Mouse (Mus musculus) midbrain, postnatal 0 days (tissue): Measurements from ENCODE around the gene Slc35c1. TPM values are rescaled to one million over a fixed set of nuclear protein-coding genes. Genes with fewer than 3 reads are reported as not detected.

Source experiments
- ATAC-seq: fragments of 200-750 bp; cut with Nextera tagmentation; 2 replicates; pipeline ENCODE4 v1.8.0; 2017; ENCODE audit warnings: moderate number of reproducible peaks, mild to moderate bottlenecking, moderate TSS enrichment, moderate library complexity; ENCODE audit not compliant: low FRiP score
- DNase-seq: peaks from one replicate; pipeline ENCODE4 v3.0.0-alpha.2; 2015; ENCODE audit warnings: low spot score
- H3K27ac ChIP-seq: fragments of 300-500 bp; sonication (generic); 2 replicates; pipeline ENCODE4 v1.5.1; 2014; ENCODE audit warnings: low read depth, mild to moderate bottlenecking, low read length, mixed read lengths
- H3K27me3 ChIP-seq: fragments of 300-500 bp; sonication (generic); 2 replicates; pipeline ENCODE4 v1.6.1; 2014; ENCODE audit warnings: low read length, control low read depth, mixed read lengths; ENCODE audit not compliant: insufficient read depth
- H3K36me3 ChIP-seq: fragments of 300-500 bp; sonication (generic); 2 replicates; pipeline ENCODE4 v1.6.1; 2014; ENCODE audit warnings: low read length, control low read depth, mixed read lengths; ENCODE audit not compliant: insufficient read depth
- H3K4me1 ChIP-seq: fragments of 300-500 bp; sonication (generic); 2 replicates; pipeline ENCODE4 v1.6.1; 2014; ENCODE audit warnings: mild to moderate bottlenecking, control low read depth, antibody characterized with exemption, low read length, mixed read lengths; ENCODE audit not compliant: insufficient read depth
- H3K4me2 ChIP-seq: fragments of 300-500 bp; sonication (generic); 2 replicates; pipeline ENCODE4 v1.6.1; 2014; ENCODE audit warnings: low read depth, mild to moderate bottlenecking, low read length, mixed read lengths; ENCODE audit not compliant: poor library complexity, severe bottlenecking
- H3K4me3 ChIP-seq: fragments of 300-500 bp; sonication (generic); 2 replicates; pipeline ENCODE4 v1.5.1; 2014; ENCODE audit warnings: low read depth, mild to moderate bottlenecking, low read length, moderate library complexity
- H3K9ac ChIP-seq: fragments of 300-500 bp; sonication (generic); replicated peaks from 2 replicates; pipeline ENCODE4 v1.6.1; 2014; ENCODE audit warnings: mild to moderate bottlenecking, low read length, moderate library complexity, mixed read lengths; ENCODE audit not compliant: poor library complexity, severe bottlenecking
- H3K9me3 ChIP-seq: fragments of 300-500 bp; sonication (generic); 2 replicates; pipeline ENCODE4 v1.6.1; 2016; ENCODE audit warnings: low read length, control low read depth
- CTCF ChIP-seq: IDR thresholded peaks from 2 replicates; pipeline ENCODE4 v1.5.1; 2016; ENCODE audit warnings: antibody characterized with exemption, mild to moderate bottlenecking
- WGBS: fragments of 180-500 bp; shearing (Covaris S2); extraction: QIAGEN DNeasy Blood & Tissue Kit; methylation state at CpG from one replicate; pipeline ENCODE4 v1.1.7; 2014; 5-methylcytosine and 5-hydroxymethylcytosine counted together
- polyA plus RNA-seq: library from polyadenylated mRNA; unstranded; fragments of >200 nt; fragmentation: Nextera tagmentation; extraction: Ambion mirVana; gene quantifications from 2 replicates; pipeline ENCODE4 v1.2.1, GENCODE M21; 2015
- total RNA-seq: library from RNA; depleted of rRNA; stranded (reverse); fragments of >200 nt; gene quantifications from 2 replicates; pipeline ENCODE4 v1.2.3, GENCODE M21; 2014

The Slc35c1 gene
- total and polyA plus RNA-seq, 2 experiments from 2014 or later = 16.8 to 18.6 TPM

GRCm38 (mm10) chr2:92432299-92433295, 27.7 kb downstream of the Slc35c1 start:
- H3K27ac ChIP-seq = peak overlapping the region; percentile 77
- H3K9me3 ChIP-seq = no peaks in the 10 kb centered on the region
- H3K27me3 ChIP-seq = no peaks in the 10 kb centered on the region
- TF ChIP-seq CTCF = no peak
- H3K4me2 ChIP-seq = peak overlapping the region; percentile 92
- H3K36me3 ChIP-seq = no peaks in the 10 kb centered on the region
- peak overlapping the region; percentile 88 for H3K4me3 ChIP-seq
- DNase-seq = peak; percentile 65
- 23% methylated on average over 17 of the region's 17 CpGs for WGBS
- peak overlapping the region; percentile 89 for H3K9ac ChIP-seq
- ATAC-seq = no peak
- peaks cover 11% of the 10 kb centered on the region; the same call in 1 of the 2 replicates for H3K4me1 ChIP-seq

- peak overlapping the region; percentile 77 for H3K27ac ChIP-seq
- WGBS = 8% methylated on average over 11 of the region's 11 CpGs
- H3K4me1 ChIP-seq = peaks cover 11% of the 10 kb centered on the region; the same call in 1 of the 2 replicates
- DNase-seq = peak; percentile 50
- TF ChIP-seq CTCF = no peak
- H3K9me3 ChIP-seq = no peaks in the 10 kb centered on the region
- no peaks in the 10 kb centered on the region for H3K36me3 ChIP-seq
- H3K27me3 ChIP-seq = no peaks in the 10 kb centered on the region
- peak overlapping the region; percentile 88 for H3K4me3 ChIP-seq
- peak overlapping the region; percentile 89 for H3K9ac ChIP-seq
- H3K4me2 ChIP-seq = peak overlapping the region; percentile 92
- ATAC-seq = no peak
Observed at GRCm38 (mm10) chr2:92431611-92432179, 28.6 kb downstream of the Slc35c1 start.

- Histone ChIP-seq H3K4me3 (peak overlapping the region; percentile 88), H3K27ac (peak overlapping the region; percentile 77), H3K27me3 (no peaks in the 10 kb centered on the region), H3K9ac (peak overlapping the region; percentile 89), H3K36me3 (no peaks in the 10 kb centered on the region), H3K9me3 (no peaks in the 10 kb centered on the region), H3K4me1 (peaks cover 11% of the 10 kb centered on the region; the same call in 1 of the 2 replicates), H3K4me2 (peak overlapping the region; percentile 92)
- TF ChIP-seq CTCF = peak; percentile 35
- DNase-seq = peak; percentile 77
- 47% methylated on average over 21 of the region's 21 CpGs for WGBS
- no peak for ATAC-seq
Observed at GRCm38 (mm10) chr2:92430723-92431541, 29.4 kb downstream of the Slc35c1 start.

GRCm38 (mm10) chr2:92430089-92430488, 30.2 kb downstream of the Slc35c1 start:
- 91% methylated on average over 2 of the region's 2 CpGs for WGBS
- ATAC-seq (no peak), DNase-seq (no peak)
- no peaks in the 10 kb centered on the region for H3K9me3 ChIP-seq
- H3K4me2 ChIP-seq = no peak overlapping the region
- no peak overlapping the region for H3K9ac ChIP-seq
- H3K4me3 ChIP-seq = no peak overlapping the region
- H3K4me1 ChIP-seq = peaks cover 15% of the 10 kb centered on the region; the same call in 1 of the 2 replicates
- no peak overlapping the region for H3K27ac ChIP-seq
- no peaks in the 10 kb centered on the region for H3K27me3 ChIP-seq
- no peaks in the 10 kb centered on the region for H3K36me3 ChIP-seq
- TF ChIP-seq CTCF = no peak

GRCm38 (mm10) chr2:92427882-92428281, 32.5 kb downstream of the Slc35c1 start:
- Histone ChIP-seq H3K4me1 (0 out of 2 replicates have a peak, but pooled peaks cover 11% of the 10 kb centered on the region), H3K27me3 (no peaks in the 10 kb centered on the region), H3K9me3 (no peaks in the 10 kb centered on the region), H3K36me3 (peaks cover 16% of the 10 kb centered on the region), H3K9ac (no peak overlapping the region; the same call in 1 of the 2 replicates), H3K4me2 (no peak overlapping the region), H3K4me3 (no peak overlapping the region), H3K27ac (no peak overlapping the region)
- DNase-seq (peak; percentile 80), ATAC-seq (no peak)
- TF ChIP-seq CTCF = peak; percentile 17; the same call in 1 of the 2 replicates
- 39% methylated on average over 6 of the region's 6 CpGs for WGBS
